Mouse (Mus musculus): ENCODE results near the gene Rpl32.

GRCm38 (mm10) chr6:115761995-115762756 is 46.4 kb downstream of the Rpl32 start, which contains the start of gene Tmem40:
- TF ChIP-seq POLR2A (IDR thresholded peaks at IDR 0.05; ENCODE audit: insufficient read length, low read depth) (no peak), REST (IDR thresholded peaks at IDR 0.05; ENCODE audit: insufficient read depth, insufficient read length) (no peak), E2F4 (IDR thresholded peaks at IDR 0.05; ENCODE audit: insufficient read depth) (no peak)

Measured in myocyte (in vitro differentiated cells).